Mouse (Mus musculus): ENCODE measurements at regions not wholly inside any gene's neighbourhood (a gene's known extent, or its start where the extent isn't known, plus 50 kb on each side); places are given as distances from the start of the nearest gene placed in this dataset.
A peak's percentile ranks its signal among the peaks of the same experiment; 100 is the strongest.

- TF ChIP-seq USF1 (IDR thresholded peaks at IDR 0.05; ENCODE audit: low read depth): peak; percentile 48
- no peak for TF ChIP-seq E2F4 (IDR thresholded peaks at IDR 0.05; ENCODE audit: insufficient read depth)
- no peak for TF ChIP-seq CEBPB (IDR thresholded peaks at IDR 0.05; ENCODE audit: insufficient read depth, poor library complexity, severe bottlenecking)
- no peak for TF ChIP-seq POLR2A (IDR thresholded peaks at IDR 0.05; ENCODE audit: insufficient read length, low read depth)
- no peak for TF ChIP-seq SRF (IDR thresholded peaks at IDR 0.05; ENCODE audit: control insufficient read depth, insufficient read length, low read depth)
- no peak for TF ChIP-seq MAX (IDR thresholded peaks at IDR 0.05; ENCODE audit: low read depth)
- no peak for TF ChIP-seq POLR2AphosphoS2 (IDR thresholded peaks at IDR 0.05; ENCODE audit: insufficient read length, low read depth)
- no peak for TF ChIP-seq MYOG (IDR thresholded peaks at IDR 0.05; ENCODE audit: control insufficient read depth in 1 of 3, insufficient read depth in 1 of 3, insufficient read length in 2 of 3, low read depth in 2 of 3)
- no peak for TF ChIP-seq MYOD1 (IDR thresholded peaks at IDR 0.05; ENCODE audit: control insufficient read depth in 1 of 3, insufficient read length in 2 of 3, low read depth in 2 of 3)
- no peak for TF ChIP-seq TCF12 (IDR thresholded peaks at IDR 0.05; ENCODE audit: insufficient read depth, poor library complexity, severe bottlenecking)
- no peak for TF ChIP-seq REST (IDR thresholded peaks at IDR 0.05; ENCODE audit: insufficient read depth, insufficient read length)
Observed at GRCm38 (mm10) chr2:114796630-114797290, 142.0 kb upstream of the Dph6 start.

All from myocyte (in vitro differentiated cells).